Mouse (Mus musculus) left cerebral cortex, adult 8-10 months (tissue): ENCODE data around the gene Tm7sf3. TPM values are rescaled to one million over a fixed set of nuclear protein-coding genes. Genes with fewer than 3 reads are reported as not detected.

Experiments used
- DNase-seq, 2 experiments: peaks; one replicate each; pipeline ENCODE4 v3.0.0; 2022; ENCODE audit warnings: low spot score in 2 of 2
- total RNA-seq, 4 experiments: library from RNA; stranded (reverse); gene quantifications; 2 replicates each; pipeline ENCODE4 v1.2.4; 2022

The Tm7sf3 gene
- total RNA-seq: 10 to 100 TPM; 33.8 to 36.0 (median 34.6) TPM

GRCm38 (mm10) chr6:146642276-146643183, at the start of gene Tm7sf3, which contains the start of gene Med21:
Tm7sf3 (minus strand) TSS chr6:146642824.
Med21 (plus strand) TSS chr6:146642547.
- peak; percentile 88 to 97 for DNase-seq

GRCm38 (mm10) chr6:146688861-146689260, 46.2 kb upstream of the Tm7sf3 start:
- no peak for DNase-seq

- no peak for DNase-seq
Measured at GRCm38 (mm10) chr6:146688010-146688409, 45.4 kb upstream of the Tm7sf3 start.

- DNase-seq: no peak
Measured at GRCm38 (mm10) chr6:146686463-146687196, 44.0 kb upstream of the Tm7sf3 start.

- no peak for DNase-seq
Measured at GRCm38 (mm10) chr6:146685781-146686308, 43.2 kb upstream of the Tm7sf3 start.

- no peak for DNase-seq
Measured at GRCm38 (mm10) chr6:146683881-146684280, 41.3 kb upstream of the Tm7sf3 start.

- no peak for DNase-seq
Measured at GRCm38 (mm10) chr6:146678136-146679070, 35.8 kb upstream of the Tm7sf3 start.

- DNase-seq: no peak
Measured at GRCm38 (mm10) chr6:146676904-146677303, 34.3 kb upstream of the Tm7sf3 start.

GRCm38 (mm10) chr6:146674881-146675536, 32.4 kb upstream of the Tm7sf3 start:
- peak in 1 of 2 experiments; percentile 15 for DNase-seq

GRCm38 (mm10) chr6:146674420-146674819, 31.8 kb upstream of the Tm7sf3 start:
- DNase-seq: no peak

- no peak for DNase-seq
Measured at GRCm38 (mm10) chr6:146673696-146674095, 31.1 kb upstream of the Tm7sf3 start.

- no peak for DNase-seq
Measured at GRCm38 (mm10) chr6:146672106-146672505, 29.5 kb upstream of the Tm7sf3 start.

GRCm38 (mm10) chr6:146670956-146671855, 28.6 kb upstream of the Tm7sf3 start:
- DNase-seq: no peak

- DNase-seq: no peak
Measured at GRCm38 (mm10) chr6:146668606-146669005, 26.0 kb upstream of the Tm7sf3 start.

GRCm38 (mm10) chr6:146666811-146667210, 24.2 kb upstream of the Tm7sf3 start:
- no peak for DNase-seq

GRCm38 (mm10) chr6:146665408-146665807, 22.8 kb upstream of the Tm7sf3 start:
- no peak for DNase-seq

- no peak for DNase-seq
Measured at GRCm38 (mm10) chr6:146664917-146665316, 22.3 kb upstream of the Tm7sf3 start.

GRCm38 (mm10) chr6:146664116-146664515, 21.5 kb upstream of the Tm7sf3 start:
- DNase-seq: no peak

GRCm38 (mm10) chr6:146662679-146663078, 20.1 kb upstream of the Tm7sf3 start:
- no peak for DNase-seq
